Mouse (Mus musculus): ENCODE measurements around the gene Usp42.

DNA sequence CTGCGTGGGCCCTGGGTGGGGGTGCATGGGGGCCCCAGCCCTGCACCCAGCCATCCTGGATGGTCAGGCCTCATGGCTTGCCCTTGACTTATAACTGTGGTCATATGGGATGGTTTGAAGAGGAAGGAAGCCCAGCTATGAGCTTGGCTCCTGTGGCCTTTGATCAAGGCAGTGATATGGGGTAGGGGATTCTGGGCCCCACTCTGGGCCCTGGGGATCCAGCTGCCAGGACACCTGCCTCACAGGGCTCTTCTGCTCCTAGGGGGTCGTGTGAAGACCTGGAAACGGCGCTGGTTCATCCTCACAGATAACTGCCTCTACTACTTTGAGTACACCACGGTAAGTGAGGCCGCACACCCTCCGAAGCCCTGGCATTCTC, 25.3 kb downstream of the Usp42 start:
- TF ChIP-seq CTCF (IDR thresholded peaks at IDR 0.05) (no peak), EP300 (IDR thresholded peaks at IDR 0.05) (no peak)

All from lung, postnatal 0 days (tissue).